Mouse (Mus musculus): Measurements from ENCODE around the gene Abcb8. TPM values are rescaled to one million over a fixed set of nuclear protein-coding genes. Genes with fewer than 3 reads are reported as not detected.

Abcb8 gene
- polyA plus RNA-seq, 1 experiment from 2014 or later, result 39.9 TPM

DNA sequence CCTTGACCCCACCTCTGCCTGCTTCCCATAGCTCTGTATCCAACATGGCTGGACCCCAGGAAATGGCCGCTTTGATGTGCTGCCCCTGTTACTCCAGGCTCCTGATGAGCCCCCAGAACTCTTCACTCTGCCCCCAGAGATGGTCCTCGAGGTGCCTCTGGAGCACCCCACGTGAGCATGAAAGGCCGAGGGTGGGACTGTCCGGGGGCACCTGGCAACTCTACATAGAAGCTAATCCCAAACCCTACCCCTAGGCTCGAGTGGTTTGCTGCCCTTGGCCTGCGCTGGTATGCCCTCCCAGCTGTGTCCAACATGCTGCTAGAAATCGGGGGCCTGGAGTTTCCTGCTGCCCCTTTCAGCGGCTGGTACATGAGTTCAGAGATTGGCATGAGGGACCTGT, 23.7 kb upstream of the Abcb8 start:
- ATAC-seq (ENCODE audit: insufficient number of reproducible peaks, insufficient read depth, low FRiP score, low TSS enrichment, low read depth), result no peak
- 69% methylated on average over 9 of the region's 9 CpGs for WGBS

DNA sequence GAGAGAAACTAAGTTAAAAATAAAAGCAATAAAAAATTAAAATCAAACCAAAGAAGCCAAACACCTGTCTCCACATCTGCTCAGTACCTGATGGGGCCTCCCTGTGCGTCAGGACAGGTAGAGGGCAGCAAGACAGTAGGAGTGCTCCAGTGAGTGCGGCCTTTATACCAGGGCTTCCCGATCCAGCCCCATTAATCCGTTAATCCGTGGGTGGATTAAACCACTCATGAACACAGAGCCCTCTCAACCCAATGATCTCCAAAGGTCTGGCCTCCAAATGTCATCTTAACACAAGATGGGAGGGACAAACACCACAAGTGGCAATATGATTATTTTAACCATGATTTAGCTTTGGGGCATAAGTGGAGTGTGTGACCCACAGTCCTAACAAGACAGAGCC, 19.7 kb upstream of the Abcb8 start:
- Histone ChIP-seq H3K36me3 (no peaks in the 10 kb centered on the region), H3K27me3 (no peaks in the 10 kb centered on the region), H3K9ac (no peak overlapping the region), H3K4me3 (no peak overlapping the region), H3K4me2 (no peak overlapping the region), H3K27ac (no peak overlapping the region), H3K9me3 (no peaks in the 10 kb centered on the region), H3K4me1 (peaks cover 3% of the 10 kb centered on the region; the same call in 1 of the 2 replicates)
- ATAC-seq (ENCODE audit: insufficient number of reproducible peaks, insufficient read depth, low FRiP score, low TSS enrichment, low read depth), result no peak
- 73% methylated on average over 5 of the region's 5 CpGs for WGBS

More for the DNA sequence above, 23.7 kb upstream of the Abcb8 start:
- Histone ChIP-seq H3K9me3 (no peaks in the 10 kb centered on the region), H3K9ac (no peak overlapping the region), H3K4me2 (no peak overlapping the region), H3K4me3 (no peak overlapping the region), H3K36me3 (no peaks in the 10 kb centered on the region), H3K4me1 (peaks cover 3% of the 10 kb centered on the region; the same call in 1 of the 2 replicates), H3K27me3 (peaks cover 3% of the 10 kb centered on the region; the same call in 1 of the 2 replicates), H3K27ac (no peak overlapping the region)

DNA sequence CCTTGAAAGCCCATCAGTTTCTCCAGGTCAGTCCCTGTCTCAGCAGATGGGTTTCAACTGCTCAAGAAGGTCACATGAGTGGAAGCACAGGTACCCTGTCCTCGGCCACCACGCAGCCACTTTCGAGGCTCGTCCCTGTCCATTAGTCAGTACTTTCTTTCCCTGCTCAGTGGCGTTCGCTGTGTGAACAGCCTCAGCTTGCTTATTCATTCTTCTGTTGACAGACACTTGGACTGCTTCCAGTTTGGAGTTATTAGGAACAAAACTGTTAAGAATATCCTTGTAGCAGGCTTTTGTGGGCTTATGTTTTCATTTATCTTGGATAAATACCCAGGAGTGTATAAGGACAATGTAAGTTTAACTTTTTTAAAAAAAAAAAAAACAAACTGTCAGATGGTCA, 19.2 kb upstream of the Abcb8 start:
- H3K4me3 ChIP-seq, result no peak overlapping the region
- WGBS, result 57% methylated on average over 6 of the region's 6 CpGs
- no peaks in the 10 kb centered on the region for H3K9me3 ChIP-seq
- no peaks in the 10 kb centered on the region for H3K27me3 ChIP-seq
- peaks cover 3% of the 10 kb centered on the region; the same call in 1 of the 2 replicates for H3K4me1 ChIP-seq
- no peak overlapping the region for H3K9ac ChIP-seq
- ATAC-seq (ENCODE audit: insufficient number of reproducible peaks, insufficient read depth, low FRiP score, low TSS enrichment, low read depth), result no peak
- no peaks in the 10 kb centered on the region for H3K36me3 ChIP-seq
- H3K27ac ChIP-seq, result no peak overlapping the region
- no peak overlapping the region for H3K4me2 ChIP-seq

DNA sequence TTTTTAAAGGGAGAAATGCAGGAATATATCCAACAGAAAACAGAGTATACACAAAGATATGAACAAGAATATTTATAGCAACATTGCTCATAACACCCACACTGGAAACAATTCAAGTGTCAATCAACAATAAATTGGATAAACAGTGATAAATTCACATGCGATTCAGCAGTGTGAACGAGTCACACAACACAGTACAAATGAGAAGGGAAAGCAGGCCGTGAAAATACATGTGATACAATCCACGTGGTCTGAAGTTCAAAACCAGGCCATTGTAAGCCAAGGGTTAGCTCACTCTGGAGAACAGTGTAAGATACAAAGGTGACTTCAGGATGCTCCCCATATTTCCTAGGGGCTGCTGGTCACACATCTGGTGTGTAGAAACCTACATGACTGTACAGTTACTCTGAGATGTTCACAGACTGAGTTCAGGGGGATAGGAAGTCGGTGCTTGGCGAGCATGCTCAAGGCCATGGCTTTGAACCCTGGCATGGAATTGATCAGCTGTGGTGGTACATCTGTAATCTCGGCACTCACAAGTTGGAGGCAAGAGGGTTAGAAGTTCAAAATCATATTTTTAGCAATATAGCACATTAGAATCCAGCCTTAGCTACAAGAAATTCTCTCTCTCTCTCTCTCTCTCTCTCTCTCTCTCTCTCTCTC, 18.7 kb upstream of the Abcb8 start:
- ATAC-seq (ENCODE audit: insufficient number of reproducible peaks, insufficient read depth, low FRiP score, low TSS enrichment, low read depth), result no peak
- no peaks in the 10 kb centered on the region for H3K9me3 ChIP-seq
- H3K27ac ChIP-seq, result no peak overlapping the region
- no peak overlapping the region for H3K4me2 ChIP-seq
- peaks cover 4% of the 10 kb centered on the region; the same call in 1 of the 2 replicates for H3K27me3 ChIP-seq
- H3K36me3 ChIP-seq, result no peaks in the 10 kb centered on the region
- no peak overlapping the region for H3K4me3 ChIP-seq
- 69% methylated on average over 7 of the region's 7 CpGs for WGBS
- H3K4me1 ChIP-seq, result peaks cover 3% of the 10 kb centered on the region; the same call in 1 of the 2 replicates
- no peak overlapping the region for H3K9ac ChIP-seq

DNA sequence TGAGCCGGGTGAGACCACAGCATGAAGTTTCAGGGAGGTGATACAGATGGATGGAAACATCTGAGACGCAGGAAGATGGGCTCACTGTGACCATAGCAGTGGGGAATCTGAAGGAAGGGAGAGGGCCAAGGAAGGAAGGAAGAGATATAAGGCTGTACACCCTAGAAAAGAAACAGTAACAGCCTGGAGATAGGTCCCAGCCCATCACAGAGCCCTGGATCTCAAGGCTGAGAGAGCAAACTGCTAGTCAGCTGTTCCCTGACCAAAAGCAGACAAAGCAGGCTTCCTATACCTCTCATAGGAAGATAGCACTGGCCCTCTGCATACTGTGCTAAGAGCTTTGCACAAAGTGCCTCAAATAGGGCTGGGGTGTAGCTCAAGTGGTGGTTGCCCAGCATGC, 14.8 kb upstream of the Abcb8 start:
- Histone ChIP-seq H3K36me3 (no peaks in the 10 kb centered on the region), H3K27me3 (peaks cover 5% of the 10 kb centered on the region; the same call in 1 of the 2 replicates), H3K9me3 (no peaks in the 10 kb centered on the region), H3K27ac (no peak overlapping the region), H3K4me3 (no peak overlapping the region), H3K9ac (no peak overlapping the region), H3K4me1 (peaks cover 11% of the 10 kb centered on the region; the same call in 1 of the 2 replicates), H3K4me2 (no peak overlapping the region)
- WGBS, result 83% methylated on average over 2 of the region's 2 CpGs
- no peak for ATAC-seq (ENCODE audit: insufficient number of reproducible peaks, insufficient read depth, low FRiP score, low TSS enrichment, low read depth)

DNA sequence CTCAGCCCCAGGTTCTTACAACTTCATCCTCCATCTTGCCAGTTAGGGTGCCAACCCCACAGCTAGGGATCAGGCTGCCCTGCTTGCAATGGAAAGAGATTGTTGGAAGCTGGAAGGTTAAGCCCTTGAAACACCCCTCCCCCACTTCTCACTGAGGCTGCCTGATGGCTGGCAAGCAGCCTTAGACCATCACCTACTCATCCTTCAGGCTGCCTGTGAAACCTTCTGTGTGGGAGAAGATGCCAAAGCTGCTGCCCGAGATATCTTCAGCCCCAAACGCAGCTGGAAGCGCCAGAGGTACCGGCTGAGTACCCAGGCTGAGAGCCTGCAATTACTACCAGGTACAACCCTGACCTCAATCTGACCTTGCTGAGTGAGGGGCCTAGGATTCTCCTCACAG, 14.0 kb upstream of the Abcb8 start:
- Histone ChIP-seq H3K4me3 (no peak overlapping the region), H3K4me1 (peaks cover 12% of the 10 kb centered on the region; the same call in 1 of the 2 replicates), H3K4me2 (no peak overlapping the region), H3K27ac (no peak overlapping the region), H3K27me3 (peaks cover 6% of the 10 kb centered on the region; the same call in 1 of the 2 replicates), H3K9me3 (no peaks in the 10 kb centered on the region), H3K36me3 (no peaks in the 10 kb centered on the region), H3K9ac (no peak overlapping the region)
- 62% methylated on average over 4 of the region's 4 CpGs for WGBS
- ATAC-seq (ENCODE audit: insufficient number of reproducible peaks, insufficient read depth, low FRiP score, low TSS enrichment, low read depth), result no peak

DNA sequence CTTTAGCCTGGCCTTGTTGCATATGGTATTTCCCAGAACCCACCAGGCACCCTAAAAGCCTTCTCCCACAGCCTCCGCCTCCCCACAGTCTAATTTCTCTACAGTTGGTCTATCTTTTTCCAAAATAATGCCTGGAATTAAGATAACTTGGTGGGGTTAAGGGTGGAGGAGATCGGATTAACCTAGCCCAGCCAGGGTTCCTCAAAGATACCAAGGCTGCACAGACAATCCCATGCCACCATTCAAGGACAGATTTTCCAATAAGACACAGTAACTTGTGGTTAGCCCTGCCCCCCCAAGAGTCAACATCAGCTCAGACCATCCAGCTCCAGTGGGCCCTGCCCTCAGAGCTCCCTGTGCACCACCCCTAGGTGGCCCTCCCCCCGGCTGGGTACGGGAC, 13.0 kb upstream of the Abcb8 start:
- Histone ChIP-seq H3K27me3 (peaks cover 15% of the 10 kb centered on the region), H3K4me3 (no peak overlapping the region), H3K4me1 (peaks cover 12% of the 10 kb centered on the region; the same call in 1 of the 2 replicates), H3K9ac (no peak overlapping the region), H3K4me2 (no peak overlapping the region), H3K9me3 (no peaks in the 10 kb centered on the region), H3K36me3 (no peaks in the 10 kb centered on the region), H3K27ac (no peak overlapping the region)
- WGBS, result 90% methylated on average over 4 of the region's 4 CpGs
- ATAC-seq (ENCODE audit: insufficient number of reproducible peaks, insufficient read depth, low FRiP score, low TSS enrichment, low read depth), result no peak

DNA sequence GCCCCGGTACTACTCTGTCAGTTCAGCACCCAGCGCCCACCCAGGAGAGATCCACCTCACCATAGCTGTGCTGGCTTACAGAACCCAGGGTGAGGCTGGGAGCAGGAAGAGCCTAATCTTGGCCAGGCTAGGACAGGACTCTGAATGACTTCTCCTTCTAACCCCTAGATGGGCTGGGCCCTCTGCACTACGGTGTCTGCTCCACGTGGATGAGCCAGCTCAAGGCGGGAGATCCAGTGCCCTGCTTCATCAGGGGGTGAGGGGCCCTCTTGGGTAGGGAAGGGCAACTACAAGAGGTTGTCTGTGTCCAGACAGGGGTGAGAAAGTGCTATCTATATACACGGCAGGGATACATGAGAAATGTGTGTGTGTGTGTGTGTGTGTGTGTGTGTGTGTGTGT, 12.0 kb upstream of the Abcb8 start:
- peaks cover 12% of the 10 kb centered on the region; the same call in 1 of the 2 replicates for H3K4me1 ChIP-seq
- no peaks in the 10 kb centered on the region for H3K9me3 ChIP-seq
- no peak overlapping the region for H3K9ac ChIP-seq
- no peak overlapping the region for H3K4me3 ChIP-seq
- 70% methylated on average over 6 of the region's 6 CpGs for WGBS
- no peak overlapping the region for H3K27ac ChIP-seq
- no peak overlapping the region for H3K4me2 ChIP-seq
- peaks cover 25% of the 10 kb centered on the region for H3K27me3 ChIP-seq
- ATAC-seq (ENCODE audit: insufficient number of reproducible peaks, insufficient read depth, low FRiP score, low TSS enrichment, low read depth), result no peak
- no peaks in the 10 kb centered on the region for H3K36me3 ChIP-seq

DNA sequence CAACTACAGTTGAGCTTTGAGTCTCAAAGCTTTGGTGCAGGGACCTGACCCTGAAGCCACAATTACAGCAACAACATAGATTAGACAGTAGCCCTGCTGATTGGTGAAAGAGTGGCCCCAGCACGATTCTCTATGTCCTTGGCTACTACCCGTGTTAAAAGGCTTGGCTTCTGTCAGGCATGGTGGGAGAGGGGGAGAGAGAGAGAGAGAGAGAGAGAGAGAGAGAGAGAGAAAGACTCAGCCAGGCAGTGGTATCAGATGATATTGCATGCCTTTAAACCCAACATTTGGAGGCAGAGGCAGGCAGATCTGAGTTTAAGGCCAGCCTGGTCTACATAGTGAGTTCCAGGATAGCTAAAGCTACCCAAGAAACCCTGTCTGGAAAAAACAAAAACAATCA, 11.5 kb upstream of the Abcb8 start:
- H3K9me3 ChIP-seq, result no peaks in the 10 kb centered on the region
- no peak for ATAC-seq (ENCODE audit: insufficient number of reproducible peaks, insufficient read depth, low FRiP score, low TSS enrichment, low read depth)

DNA sequence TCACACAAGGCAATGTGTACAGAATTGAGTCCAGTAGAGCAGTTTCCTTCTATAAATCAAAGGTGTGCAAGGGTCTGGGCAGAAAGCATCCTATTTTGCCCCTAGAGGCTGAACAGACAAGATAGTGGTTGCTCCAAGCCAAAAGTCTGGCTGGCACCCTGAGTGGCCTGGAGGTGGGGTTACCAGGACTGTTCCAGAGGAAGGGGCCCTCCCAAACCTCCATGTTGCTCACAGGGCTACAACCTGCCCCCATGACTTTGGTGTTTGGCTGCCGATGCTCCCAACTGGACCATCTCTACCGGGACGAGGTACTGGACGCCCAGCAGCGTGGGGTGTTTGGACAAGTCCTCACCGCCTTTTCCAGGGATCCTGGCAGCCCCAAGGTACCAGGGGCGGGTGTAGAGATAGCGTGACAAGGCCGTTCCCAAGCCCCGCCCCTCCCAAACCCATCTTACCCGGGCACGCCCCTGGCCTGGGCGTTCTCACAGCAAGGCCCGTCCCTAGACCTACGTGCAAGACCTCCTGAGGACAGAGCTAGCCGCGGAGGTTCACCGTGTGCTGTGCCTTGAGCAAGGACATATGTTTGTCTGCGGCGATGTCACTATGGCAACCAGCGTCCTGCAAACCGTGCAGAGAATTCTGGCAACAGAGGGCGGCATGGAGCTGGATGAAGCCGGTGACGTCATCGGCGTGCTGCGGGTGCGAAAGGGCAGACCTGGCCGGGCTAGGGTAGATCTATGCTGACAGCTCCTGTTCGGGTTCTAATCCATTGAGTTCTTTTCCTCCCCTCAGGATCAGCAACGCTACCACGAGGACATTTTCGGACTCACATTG, 10.2 kb upstream of the Abcb8 start:
- Histone ChIP-seq H3K9ac (peak overlapping the region; percentile 61), H3K27me3 (peaks cover 42% of the 10 kb centered on the region), H3K36me3 (no peaks in the 10 kb centered on the region), H3K4me3 (peak overlapping the region; percentile 52), H3K9me3 (no peaks in the 10 kb centered on the region), H3K4me1 (peaks cover 24% of the 10 kb centered on the region), H3K27ac (no peak overlapping the region), H3K4me2 (peak overlapping the region; percentile 73)
- peak; percentile 82 for ATAC-seq (ENCODE audit: insufficient number of reproducible peaks, insufficient read depth, low FRiP score, low TSS enrichment, low read depth)
- under 1% methylated on average over 34 of the region's 34 CpGs for WGBS

More for the DNA sequence above, 11.5 kb upstream of the Abcb8 start:
- Histone ChIP-seq H3K4me3 (no peak overlapping the region), H3K27me3 (peaks cover 30% of the 10 kb centered on the region), H3K36me3 (no peaks in the 10 kb centered on the region), H3K4me2 (no peak overlapping the region), H3K9ac (no peak overlapping the region), H3K4me1 (peaks cover 12% of the 10 kb centered on the region; the same call in 1 of the 2 replicates), H3K27ac (no peak overlapping the region)
- 39% methylated on average over 2 of the region's 2 CpGs for WGBS

DNA sequence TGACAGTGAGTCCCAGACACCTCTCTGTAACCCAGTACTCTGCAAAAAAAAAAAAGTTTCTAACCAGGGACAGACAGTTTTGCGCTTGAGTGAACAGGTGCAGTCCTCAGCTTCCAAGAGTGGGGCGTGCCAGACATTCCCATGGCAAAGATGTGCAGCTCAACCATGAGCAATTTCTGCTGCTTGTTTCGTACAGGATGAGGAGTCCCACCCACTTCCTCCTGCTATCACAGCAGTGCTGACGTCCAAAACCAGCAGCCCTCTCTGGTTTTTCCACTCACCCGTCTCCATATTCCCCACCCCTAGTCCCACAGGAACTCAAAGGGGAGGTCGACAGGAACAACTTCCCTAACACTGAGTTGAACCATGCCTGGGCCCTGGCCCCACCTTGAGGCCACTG, 9.1 kb upstream of the Abcb8 start:
- H3K27ac ChIP-seq, result no peak overlapping the region
- H3K9me3 ChIP-seq, result no peaks in the 10 kb centered on the region

More for the DNA sequence above, 9.1 kb upstream of the Abcb8 start:
- Histone ChIP-seq H3K27me3 (peaks cover 54% of the 10 kb centered on the region), H3K4me2 (no peak overlapping the region), H3K4me3 (no peak overlapping the region), H3K36me3 (no peaks in the 10 kb centered on the region), H3K4me1 (peaks cover 27% of the 10 kb centered on the region), H3K9ac (no peak overlapping the region)
- no peak for ATAC-seq (ENCODE audit: insufficient number of reproducible peaks, insufficient read depth, low FRiP score, low TSS enrichment, low read depth)
- 61% methylated on average over 6 of the region's 6 CpGs for WGBS

All from embryonic facial prominence, embryonic 13.5 days (tissue).